Mouse (Mus musculus) MEL (cell line): Measurements from ENCODE around the gene Fam234b.

Source experiments
- CHD2 ChIP-seq: IDR thresholded peaks from 2 replicates; pipeline ENCODE4 v1.6.1; 2011; ENCODE audit warnings: low read length, improper control_type of control experiment
- CTCF ChIP-seq, 3 experiments: IDR thresholded peaks in 2 of 3; conservative IDR thresholded peaks in 1 of 3; 2 replicates each; pipeline ENCODE4 v1.5.1; 2011 to 2012; ENCODE audit warnings: low read length in 3 of 3, low read depth in 2 of 3, mild to moderate bottlenecking in 2 of 3, improper control_type of control experiment in 1 of 3, inconsistent platforms in 1 of 3, mixed read lengths in 1 of 3, moderate library complexity in 1 of 3; ENCODE audit not compliant: control insufficient read depth in 1 of 3, insufficient read depth in 1 of 3, poor library complexity in 1 of 3, severe bottlenecking in 1 of 3
- KAT2A ChIP-seq: conservative IDR thresholded peaks from 2 replicates; pipeline ENCODE4 v1.6.1; 2012; ENCODE audit warnings: low read depth, low read length, improper control_type of control experiment, inconsistent platforms
- MAX ChIP-seq: IDR thresholded peaks from 2 replicates; pipeline ENCODE4 v1.6.1; 2011; ENCODE audit warnings: low read length, improper control_type of control experiment
- MEF2A ChIP-seq: IDR thresholded peaks from 2 replicates; pipeline ENCODE4 v1.6.1; 2014; ENCODE audit warnings: low read depth, mild to moderate bottlenecking, inconsistent platforms, low read length, improper control_type of control experiment; ENCODE audit not compliant: poor library complexity, insufficient replicate concordance, severe bottlenecking; ENCODE audit errors: extremely low read depth
- SMC3 ChIP-seq: IDR thresholded peaks from 2 replicates; pipeline ENCODE4 v1.6.1; 2011; ENCODE audit warnings: low read depth, low read length, improper control_type of control experiment
- TBP ChIP-seq: IDR thresholded peaks from 2 replicates; pipeline ENCODE4 v1.8.0; 2011; ENCODE audit warnings: low read depth, low read length, improper control_type of control experiment
- TCF12 ChIP-seq: IDR thresholded peaks from 2 replicates; pipeline ENCODE4 v1.6.1; 2014; ENCODE audit warnings: low read depth, mild to moderate bottlenecking, inconsistent platforms, low read length, improper control_type of control experiment, moderate library complexity

- TF ChIP-seq SMC3 (peak; percentile 67), TBP (no peak), MEF2A (no peak), KAT2A (no peak), CTCF (IDR thresholded peaks at IDR 0.05 in 2 of 3, conservative IDR thresholded peaks at IDR 0.05 in 1 of 3; ENCODE audit: control insufficient read depth in 1 of 3, insufficient read depth in 1 of 3, low read depth in 2 of 3, low read length in 3 of 3, poor library complexity in 1 of 3, severe bottlenecking in 1 of 3) (peak; percentile 78 to 84 (median 80)), CHD2 (no peak), TCF12 (no peak), MAX (no peak)
Measured at GRCm38 (mm10) chr6:135249846-135250531, 52.2 kb downstream of the Fam234b start.
